Mouse (Mus musculus) liver, embryonic 14.5 days (tissue): ENCODE measurements around the gene Tekt4.

Experiments used
- CTCF ChIP-seq: IDR thresholded peaks from 2 replicates; pipeline ENCODE4 v1.5.1; 2016; ENCODE audit warnings: antibody characterized with exemption, low read depth, control low read depth
- EP300 ChIP-seq: IDR thresholded peaks from 2 replicates; pipeline ENCODE4 v1.6.1; 2016; ENCODE audit warnings: antibody characterized with exemption, low read depth

- TF ChIP-seq CTCF (no peak), EP300 (no peak)
Observed at GRCm38 (mm10) chr17:25463326-25463945, 9.0 kb downstream of the Tekt4 start.
